Mouse (Mus musculus) ovary, postnatal 14 days (tissue): Measurements from ENCODE around the gene Slamf9.

Source experiments
- DNase-seq: peaks from one replicate; pipeline ENCODE4 v3.0.0; 2022; ENCODE audit warnings: low spot score

The Slamf9 gene

GRCm38 (mm10) chr1:172490261-172490661 is 15.1 kb downstream of the Slamf9 start:
- DNase-seq = peak; percentile 96

DNA sequence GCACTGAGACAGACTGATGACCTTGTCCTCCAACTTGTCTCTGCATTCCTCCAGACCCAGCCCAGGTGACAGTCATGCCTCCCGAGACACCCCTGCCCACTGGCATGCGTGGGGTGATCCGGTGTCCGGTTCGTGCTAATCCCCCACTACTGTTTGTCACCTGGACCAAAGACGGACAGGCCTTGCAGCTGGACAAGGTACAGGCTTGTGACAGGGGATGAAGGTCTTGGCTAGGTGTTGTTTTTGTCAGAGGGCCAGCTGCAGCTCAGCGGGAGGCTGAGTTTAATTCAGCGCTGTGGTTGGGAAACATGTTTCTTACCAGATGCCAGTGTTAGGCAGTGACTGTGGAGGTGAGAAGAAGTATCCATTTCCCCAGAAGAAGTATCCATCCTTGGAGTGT is 16.9 kb downstream of the Slamf9 start:
- no peak for DNase-seq

DNA sequence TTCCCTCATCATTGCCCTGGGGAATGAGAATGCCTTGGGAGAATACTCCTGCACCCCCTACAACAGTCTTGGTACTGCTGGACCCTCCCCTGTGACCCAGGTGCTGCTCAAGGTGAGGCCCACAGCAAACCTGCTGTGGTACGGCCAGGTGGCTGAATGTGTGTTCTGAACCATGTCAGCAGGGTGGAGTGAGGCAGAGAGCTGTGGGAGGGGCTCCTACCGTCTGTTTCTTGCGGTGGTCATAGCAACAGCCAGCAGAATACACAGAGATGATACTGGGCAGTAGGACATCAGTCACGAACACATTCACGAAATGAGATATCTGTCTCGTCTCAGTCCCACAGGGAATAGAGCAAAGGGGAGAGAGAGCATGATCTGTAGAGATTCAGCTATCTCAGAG is 18.4 kb downstream of the Slamf9 start:
- DNase-seq = no peak

GRCm38 (mm10) chr1:172496030-172496429 is 20.9 kb downstream of the Slamf9 start:
- DNase-seq = no peak

GRCm38 (mm10) chr1:172497428-172497827 is 22.3 kb downstream of the Slamf9 start:
- DNase-seq = no peak

DNA sequence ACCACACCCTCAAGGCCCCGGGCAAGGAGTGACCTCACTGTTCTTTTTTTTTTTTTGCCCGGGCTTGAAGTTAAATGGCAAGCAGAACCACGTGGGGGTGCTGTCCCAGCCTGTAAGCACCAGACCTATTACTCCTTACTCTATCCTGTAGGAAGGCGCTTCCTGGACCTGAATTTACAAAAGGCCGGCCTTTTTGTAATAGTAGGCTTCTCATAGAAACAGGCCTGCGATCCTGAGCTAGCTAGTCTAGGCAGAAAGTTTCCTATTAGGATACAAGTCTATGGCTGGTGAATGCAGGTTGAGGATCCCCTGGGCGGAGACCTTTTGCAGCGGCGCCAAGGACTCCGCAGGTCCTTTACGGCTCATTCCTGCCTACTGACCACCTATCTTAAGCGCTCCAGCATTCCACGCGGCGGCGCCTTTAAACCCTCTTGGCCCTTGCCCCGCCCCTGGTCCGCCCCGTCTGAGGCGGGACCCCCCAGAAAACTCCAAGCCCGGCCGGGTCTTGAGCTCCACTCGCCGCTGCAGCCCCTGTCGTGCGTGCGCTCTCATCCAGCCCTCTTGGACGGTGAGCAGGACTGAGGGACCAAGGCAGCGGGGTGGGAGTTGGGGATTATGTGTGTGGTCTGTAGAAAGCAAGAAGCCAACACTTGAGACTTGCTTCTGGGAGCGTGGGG is 24.7 kb downstream of the Slamf9 start, which contains the start of gene Tagln2:
Gene Tagln2, plus strand, starts transcription at position 283 of the 677 bp plus-strand sequence.
- peak; percentile 74 for DNase-seq

DNA sequence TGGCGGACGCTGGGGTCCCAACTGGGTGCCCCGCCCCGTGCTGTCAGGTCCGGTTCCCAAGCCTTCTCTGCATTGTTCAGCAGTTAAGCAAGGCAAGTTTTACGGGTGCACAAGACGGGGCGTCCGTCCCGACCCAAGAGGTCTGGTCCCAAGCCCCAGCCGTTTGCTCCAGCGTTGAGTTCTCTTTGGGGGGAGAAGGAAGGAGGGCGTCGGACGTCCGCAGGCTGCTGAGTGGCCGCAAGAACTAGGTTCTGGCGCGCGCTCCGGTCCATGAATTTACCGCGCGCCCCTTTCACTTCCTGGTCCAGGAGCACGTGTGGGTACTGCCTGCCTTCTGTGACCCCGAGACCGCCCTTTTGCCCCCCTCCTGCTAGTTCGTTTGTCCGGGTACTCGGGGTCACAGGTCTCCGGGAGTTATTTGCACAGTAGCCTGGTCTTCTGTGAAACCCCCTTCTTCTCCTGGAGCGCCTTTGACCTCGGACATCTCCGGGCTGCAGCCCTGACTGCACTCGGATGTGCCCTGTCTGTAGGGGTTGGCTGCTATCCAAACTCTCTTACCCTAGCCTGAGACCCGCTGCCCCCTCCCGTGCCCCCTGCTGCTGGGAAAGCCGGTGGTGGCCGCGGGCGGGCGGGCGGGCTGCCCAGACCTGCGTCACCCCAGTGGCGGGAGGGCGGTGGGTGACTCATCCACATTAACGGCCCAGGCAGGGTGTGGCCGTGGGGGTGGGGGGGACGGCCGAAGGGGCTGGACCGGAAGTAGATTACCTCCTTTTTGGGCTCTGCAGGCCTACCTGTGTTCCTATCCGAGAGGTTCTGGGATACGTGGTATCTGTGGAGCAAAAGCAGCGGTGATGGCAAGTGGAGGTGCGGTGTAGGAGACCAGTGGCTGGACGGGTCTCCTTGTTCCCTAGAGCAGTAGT is 25.6 kb downstream of the Slamf9 start:
- DNase-seq = no peak

GRCm38 (mm10) chr1:172501371-172502144 is 26.4 kb downstream of the Slamf9 start:
- no peak for DNase-seq

DNA sequence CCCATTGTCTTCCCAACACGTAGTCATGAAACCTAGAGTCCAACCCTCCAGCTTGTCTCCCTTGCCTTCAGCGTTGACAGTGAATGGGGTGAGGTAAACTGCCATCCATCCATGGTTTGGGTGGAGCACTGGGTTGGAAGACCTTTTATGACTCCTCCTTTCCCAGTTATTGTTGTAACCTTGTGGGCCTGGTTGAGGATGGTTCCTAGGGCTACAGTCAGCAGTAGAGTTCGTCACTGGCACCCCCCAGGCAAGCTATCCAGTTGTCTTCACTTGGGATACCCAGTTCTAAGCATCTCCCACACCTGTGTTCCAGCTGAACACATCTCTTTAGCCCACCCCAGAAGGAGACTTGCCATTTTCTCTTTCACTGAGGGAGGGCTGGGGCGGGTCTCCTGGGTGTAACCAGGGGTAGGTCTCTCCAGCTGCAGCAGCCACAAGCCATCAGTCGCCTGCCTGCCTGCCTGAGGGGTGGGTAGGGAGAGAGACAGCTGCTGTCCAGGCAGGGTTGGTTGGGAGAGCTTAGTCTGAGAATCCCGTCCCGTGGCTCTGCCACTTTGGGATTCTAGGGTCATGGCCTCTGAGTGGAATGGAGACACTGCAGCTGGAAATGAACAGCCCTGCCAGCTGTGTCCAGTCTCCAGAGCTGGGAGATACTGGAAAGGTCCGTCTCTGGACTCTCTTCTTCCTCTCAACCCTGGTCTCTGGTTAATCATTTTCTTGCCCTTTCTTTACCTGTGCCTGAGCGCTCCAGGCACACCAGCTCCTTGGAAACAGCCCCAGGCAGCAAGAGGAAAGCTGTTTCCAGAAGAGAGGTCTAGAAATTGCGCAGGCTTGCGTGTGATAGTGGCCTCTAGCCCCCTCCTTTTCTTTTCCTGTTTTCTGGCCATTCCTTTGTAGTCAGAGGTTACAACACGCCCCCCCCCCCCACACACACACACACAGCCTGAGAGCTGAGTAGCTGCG is 27.3 kb downstream of the Slamf9 start:
- no peak for DNase-seq

GRCm38 (mm10) chr1:172503111-172503997 is 28.2 kb downstream of the Slamf9 start:
- no peak for DNase-seq

DNA sequence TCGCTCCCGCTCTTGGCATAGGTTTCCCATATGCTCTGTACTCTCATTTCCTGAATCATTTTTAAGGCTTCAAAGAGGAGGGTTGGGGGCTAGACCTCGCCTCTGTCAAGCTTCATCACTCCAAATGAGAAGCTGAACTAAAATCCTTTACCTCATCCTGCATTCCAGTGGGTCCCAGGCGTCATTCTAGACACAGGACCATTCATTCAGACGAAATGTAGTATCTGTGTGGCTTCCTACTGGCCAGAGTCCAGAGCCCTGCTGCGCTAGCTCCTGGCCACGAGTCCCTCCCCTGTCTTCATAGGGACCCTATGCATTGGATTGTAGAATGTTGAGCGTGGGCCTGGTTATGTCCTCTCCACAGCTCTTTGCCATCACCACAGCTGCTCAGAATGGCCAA is 29.6 kb downstream of the Slamf9 start:
- DNase-seq = no peak

DNA sequence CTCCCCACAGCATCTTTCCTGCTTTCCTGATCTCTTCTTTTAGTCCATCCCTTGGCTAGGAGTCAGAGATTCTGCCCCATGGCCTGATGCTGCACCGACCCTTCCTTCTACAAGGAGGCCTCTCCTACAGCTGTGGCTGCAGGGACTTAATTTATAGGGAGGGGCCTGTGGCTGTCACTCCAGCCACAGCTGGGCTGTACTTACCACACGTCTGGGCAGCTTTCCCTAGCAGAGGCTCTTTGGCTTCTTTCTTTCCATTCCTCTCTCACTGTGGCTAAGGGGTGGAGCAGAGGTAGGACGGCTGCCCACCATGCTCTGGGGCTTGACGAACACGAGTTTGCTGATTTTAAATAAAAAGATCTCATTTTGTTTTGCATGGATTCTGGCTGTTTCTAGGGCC is 31.8 kb downstream of the Slamf9 start:
- DNase-seq = no peak

GRCm38 (mm10) chr1:172507701-172508100 is 32.5 kb downstream of the Slamf9 start:
- no peak for DNase-seq

GRCm38 (mm10) chr1:172508172-172508571 is 33.0 kb downstream of the Slamf9 start:
- DNase-seq = no peak

- no peak for DNase-seq
Observed at GRCm38 (mm10) chr1:172509235-172509634, 34.1 kb downstream of the Slamf9 start.

DNA sequence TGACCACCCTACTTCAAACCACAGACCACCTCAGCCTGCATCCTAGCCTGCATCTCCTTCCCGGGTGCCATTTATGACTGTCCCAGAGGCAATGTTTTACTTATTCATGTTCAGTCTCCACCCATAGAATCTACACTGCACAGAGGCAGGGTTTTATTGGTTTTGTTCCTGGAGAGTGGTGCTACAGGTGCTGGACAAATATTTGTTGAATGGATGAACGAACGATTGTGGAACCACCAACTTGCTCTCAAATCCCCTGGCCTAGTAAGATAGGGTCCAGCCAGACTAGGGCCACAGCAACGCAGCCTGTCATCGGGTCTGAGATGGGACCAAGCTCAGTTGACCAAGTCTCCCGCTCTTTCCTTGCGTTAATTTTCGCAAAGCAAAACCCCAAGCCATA is 34.8 kb downstream of the Slamf9 start:
- DNase-seq = no peak

DNA sequence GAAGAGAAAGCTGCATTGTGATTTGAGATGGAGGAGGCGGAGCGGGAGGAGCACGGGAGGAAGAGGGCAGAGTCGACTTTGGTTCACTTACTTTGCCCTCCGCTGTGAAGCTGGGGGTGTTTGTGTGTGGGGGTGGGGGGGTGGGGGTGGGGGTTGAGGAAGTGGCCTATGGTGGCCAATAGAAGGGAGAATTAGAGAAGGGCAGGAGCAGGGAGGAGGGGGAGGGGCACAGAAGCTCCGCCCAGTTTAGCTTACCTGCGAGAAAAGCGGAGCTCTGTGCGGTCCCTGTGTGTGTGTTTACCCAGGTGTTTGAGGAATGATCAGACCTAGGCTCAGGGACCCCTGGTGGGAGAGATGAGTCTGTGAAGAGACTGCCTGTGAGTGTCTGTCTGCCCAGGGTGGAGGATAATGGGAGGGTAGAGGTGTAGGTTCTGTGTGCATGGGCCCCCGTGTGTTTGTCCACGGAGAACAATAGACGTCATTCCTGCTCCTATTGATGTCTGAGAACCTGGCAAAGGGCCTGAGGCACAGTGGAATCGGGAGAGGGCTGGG is 35.3 kb downstream of the Slamf9 start:
- DNase-seq = no peak

DNA sequence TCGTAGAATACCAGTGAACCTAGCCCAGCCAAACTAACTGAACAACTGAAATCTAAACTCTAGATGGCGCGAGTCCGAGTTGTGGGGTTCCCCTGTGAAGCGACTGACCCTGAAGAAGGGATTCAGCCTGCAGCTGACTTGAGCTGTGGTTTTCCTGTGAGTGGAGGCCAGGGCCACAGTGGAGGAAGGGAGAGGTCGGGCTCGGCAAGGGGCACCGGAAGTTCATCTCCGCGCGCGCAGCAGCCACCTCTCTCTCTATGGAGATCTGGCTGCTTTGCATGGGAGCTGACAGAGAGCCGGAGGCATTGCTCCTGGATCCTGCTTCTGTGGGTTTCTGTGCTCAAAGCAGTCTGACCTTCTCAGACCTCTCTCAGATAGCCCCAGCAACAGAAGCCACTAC is 37.8 kb downstream of the Slamf9 start:
- no peak for DNase-seq

DNA sequence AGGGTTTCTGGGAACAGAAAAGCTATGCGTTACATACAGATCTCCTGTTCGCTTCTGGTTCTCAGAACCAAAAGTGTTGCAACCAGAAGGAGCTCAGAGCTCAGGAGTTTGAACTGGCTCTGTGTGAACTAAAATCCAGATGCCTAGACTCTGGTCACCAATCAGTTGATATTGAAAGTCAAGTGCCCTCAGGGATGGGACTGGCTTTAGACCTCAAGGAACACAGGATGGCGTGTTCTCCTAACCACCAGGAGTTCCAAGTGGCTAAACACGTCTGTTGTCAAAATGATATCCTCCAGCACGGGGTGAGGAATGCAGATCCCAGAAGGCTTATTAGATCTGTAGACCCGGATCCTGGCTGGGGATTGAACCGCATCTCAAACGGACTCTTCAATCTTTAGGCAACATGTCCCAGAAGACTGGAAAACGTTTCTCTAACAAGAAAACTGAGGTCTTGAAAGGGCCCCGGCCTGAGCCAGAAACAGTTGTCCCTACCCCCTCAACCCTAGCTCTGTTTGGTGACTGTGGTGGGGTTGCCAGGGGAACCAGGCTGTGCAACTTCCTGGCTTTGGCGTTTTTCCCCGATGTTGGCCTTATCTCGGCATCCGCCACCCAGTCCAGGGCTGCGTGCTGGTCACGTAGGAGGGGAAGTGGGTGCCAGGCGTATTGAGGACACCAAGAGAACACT is 38.5 kb downstream of the Slamf9 start:
- DNase-seq = no peak

DNA sequence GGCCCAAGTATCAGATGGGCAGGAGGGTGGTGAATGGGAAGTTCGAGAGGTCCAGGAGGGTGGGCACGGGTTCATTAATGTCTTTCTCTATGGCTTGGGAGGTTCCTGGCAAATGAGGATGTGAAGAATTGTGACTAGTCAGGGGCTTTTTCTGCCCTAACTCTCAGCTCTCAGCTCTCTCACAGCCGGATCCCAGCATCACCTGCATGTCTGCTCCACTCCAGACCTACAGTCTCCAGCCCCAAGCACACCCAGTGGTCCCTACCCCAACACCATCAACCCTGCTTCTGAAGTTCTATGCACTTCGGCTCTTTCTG is 39.0 kb downstream of the Slamf9 start:
- DNase-seq = no peak
